Mouse (Mus musculus) sigmoid colon, adult 10 weeks (tissue): ENCODE data around the gene Frmpd4. TPM values are rescaled to one million over a fixed set of nuclear protein-coding genes. Genes with fewer than 3 reads are reported as not detected.

ENCODE experiments used
- polyA plus RNA-seq: library from polyadenylated mRNA; stranded (reverse); fragments of 350-450 nt; fragmentation: Illumina TruSeq; extraction: RNeasy Lipid Tissue Mini Kit (QIAGEN cat#74804); gene quantifications from one replicate; pipeline ENCODE4 v1.2.3, GENCODE M21; 2014; ENCODE audit warnings: low read depth, low replicate concordance

The Frmpd4 gene
- 0.82 TPM for polyA plus RNA-seq

GRCm38 (mm10) chrX:168577131-168577530 is at the start of gene Frmpd4:
Gene Frmpd4, minus strand, starts transcription at chrX:168577231.

Other genes starting within 250 kb of the Frmpd4 start
- gene Msl3, start 96.7 kb upstream of the Frmpd4 start, polyA plus RNA-seq: 146 TPM
- gene Arhgap6, start 217.9 kb upstream of the Frmpd4 start, polyA plus RNA-seq: 18.0 TPM